Comparison of ENCODE assay signal across 14 mouse cellular contexts in genomic region chr7:18335411-18335810, GRCm38 (mm10). TPM values are rescaled to one million over a fixed set of nuclear protein-coding genes. Genes with fewer than 3 reads are reported as not detected.
A peak's percentile ranks its signal among the peaks of the same experiment; 100 is the strongest.
DNase-seq lines count a peak whose midpoint lies in the region.
"Not testable (repeated sequence)": the region's sequence is repeated elsewhere in the genome, so short reads cannot be mapped to it uniquely, and the experiment has no call there.
"Had no signal": no experiment of that assay in that cellular context is flagged by ENCODE, and none has a peak within 500 bp of the region (broad histone marks: within the 10 kb centered on the region; RNA-seq: fewer than 3 reads in every experiment).

No protein-coding gene starts in this region.

- in situ Hi-C loops in ES-E14 (cut with MboI; ENCODE audit: low sequenced_read_pairs in 2 of 2, unreplicated experiment in 2 of 2), result not testable (repeated sequence)

- peak; percentile 65 for DNase-seq in ES-CJ7 (ENCODE audit: low read depth, low spot score)
- DNase-seq in ES-E14 (ENCODE audit: low read depth, low spot score), result peak; percentile 4
- peak; percentile 73 for DNase-seq in R1 (ENCODE audit: low read depth, low spot score)
- peak; percentile 77 for DNase-seq in ZHBTc4 (ENCODE audit: low read depth, low spot score)

- H3K4me1 ChIP-seq in ES-E14 (ENCODE audit: control insufficient read depth in 2 of 2, insufficient read depth in 2 of 2, low read length in 2 of 2, poor library complexity in 1 of 2), result not testable (repeated sequence)

- H3K36me3 ChIP-seq in ES-E14 (ENCODE audit: control insufficient read depth, insufficient read depth, low read length, poor library complexity, severe bottlenecking), result not testable (repeated sequence)

- H3K9ac ChIP-seq in ES-E14 (ENCODE audit: insufficient read depth, low read depth, low read length, poor library complexity, severe bottlenecking), result not testable (repeated sequence)

- not testable (repeated sequence) for H3K27ac ChIP-seq in ES-E14 (ENCODE audit: insufficient read depth, low read depth, low read length, poor library complexity, severe bottlenecking)

- H3K4me3 ChIP-seq in ES-E14 (ENCODE audit: insufficient read depth in 1 of 2, low read depth in 1 of 2, low read length in 2 of 2, poor library complexity in 1 of 2, severe bottlenecking in 1 of 2), result not testable (repeated sequence)

- H3K9me3 ChIP-seq in ES-E14 (ENCODE audit: control insufficient read depth, insufficient read depth, low read depth, low read length), result not testable (repeated sequence)

RNA-seq across cellular contexts. Expression of gene Psg18, which starts 19.4 kb away (rescaled TPM):
- not detected in 2 replicates for total RNA-seq in ES-E14 (2012; rRNA removed)
- total RNA-seq: adrenal gland, adult 18-20 months; adrenal gland, adult 2 months; adrenal gland, adult 8-10 months; adrenal gland, postnatal 10 days; adrenal gland, postnatal 14 days; adrenal gland, postnatal 25 days; adrenal gland, postnatal 36 days; adrenal gland, postnatal 4 days; CH12.LX; MEL had no signal

Comparison
In these comparisons a context has a peak if more than half of its experiments do, and no peak if none do; other contexts are left out.
1. DNase-seq: peak in every context shown above with its lines; median percentile 77 in ZHBTc4; 73 in R1; 65 in ES-CJ7; 4 in ES-E14.